Mouse (Mus musculus): Measurements from ENCODE around the gene Ccpg1.

Ccpg1 gene

GRCm38 (mm10) chr9:72992576-72992975 lies 7.3 kb downstream of the Ccpg1 start:
- DNase-seq (ENCODE audit: low read depth, low spot score): no peak

DNA sequence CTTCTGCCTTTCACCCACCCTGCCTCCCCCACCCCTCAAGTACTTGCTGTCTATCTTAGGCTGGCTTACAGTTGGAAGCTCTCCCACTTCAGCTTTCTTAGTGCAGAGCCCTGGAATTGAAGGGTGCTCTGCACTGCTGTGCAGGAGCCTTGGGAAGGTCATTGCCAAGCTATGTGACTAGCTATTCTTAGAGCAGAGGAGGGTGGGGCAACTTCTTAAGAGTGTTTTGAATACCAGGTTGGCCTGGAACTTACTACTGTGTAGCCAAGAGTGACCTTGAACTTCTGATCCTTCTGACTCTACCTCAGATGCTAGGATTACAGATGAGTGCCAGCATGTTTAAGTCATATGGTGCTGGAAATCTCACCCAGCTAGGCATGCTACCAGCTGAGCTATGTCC lies 10.9 kb downstream of the Ccpg1 start:
- DNase-seq (ENCODE audit: low read depth, low spot score): no peak

- DNase-seq (ENCODE audit: low read depth, low spot score): no peak
Measured at GRCm38 (mm10) chr9:72996806-72997205, 11.6 kb downstream of the Ccpg1 start.

DNA sequence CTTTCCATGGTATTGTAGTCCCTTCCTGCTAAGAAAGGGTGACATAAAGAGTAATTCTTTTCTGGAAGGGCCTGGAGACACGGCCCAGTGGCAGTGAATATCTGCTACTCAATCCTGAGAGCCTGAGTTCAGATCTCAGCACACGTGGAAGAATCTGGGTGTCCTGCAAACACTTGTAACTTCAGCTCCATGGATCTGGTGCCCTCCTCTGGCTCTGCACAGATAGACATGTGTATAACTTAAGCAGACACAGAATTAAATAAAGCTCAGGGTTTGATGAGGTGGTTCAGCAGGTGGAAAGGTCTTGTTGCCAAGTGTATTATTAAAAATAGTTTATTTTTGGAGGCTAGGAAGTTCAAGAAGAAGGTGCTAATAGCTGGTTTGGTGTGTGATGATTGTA lies 15.3 kb downstream of the Ccpg1 start:
- DNase-seq (ENCODE audit: low read depth, low spot score): no peak

GRCm38 (mm10) chr9:73001314-73002011 lies 16.2 kb downstream of the Ccpg1 start:
- no peak for DNase-seq (ENCODE audit: low read depth, low spot score)

GRCm38 (mm10) chr9:73002177-73002576 lies 16.9 kb downstream of the Ccpg1 start:
- DNase-seq (ENCODE audit: low read depth, low spot score): no peak

GRCm38 (mm10) chr9:73004076-73004475 lies 18.8 kb downstream of the Ccpg1 start:
- no peak for DNase-seq (ENCODE audit: low read depth, low spot score)

DNA sequence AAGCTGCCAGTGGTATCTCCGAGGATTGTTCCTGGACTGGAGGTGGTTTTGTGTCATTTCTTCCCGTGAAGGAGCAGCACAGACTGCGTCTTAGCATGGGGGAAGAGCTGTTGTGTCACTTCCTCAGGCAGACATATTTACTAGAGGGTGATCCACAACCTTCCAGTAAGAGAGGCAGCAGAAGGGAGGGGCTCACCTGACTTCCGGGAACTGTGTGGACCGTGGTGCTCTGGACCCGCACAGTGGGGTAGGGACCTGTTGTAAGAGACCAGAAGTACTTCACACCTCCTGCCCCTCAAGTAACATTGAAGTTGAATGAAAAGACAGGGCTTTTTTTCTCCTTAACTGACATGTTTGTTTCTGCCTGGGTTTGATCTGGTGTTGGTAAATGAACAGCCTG lies 19.9 kb downstream of the Ccpg1 start:
- DNase-seq (ENCODE audit: low read depth, low spot score): no peak

GRCm38 (mm10) chr9:73006175-73006574 lies 20.9 kb downstream of the Ccpg1 start:
- DNase-seq (ENCODE audit: low read depth, low spot score): no peak

- DNase-seq (ENCODE audit: low read depth, low spot score): no peak
Measured at GRCm38 (mm10) chr9:73008384-73008783, 23.2 kb downstream of the Ccpg1 start.

GRCm38 (mm10) chr9:73012629-73013028 lies 27.4 kb downstream of the Ccpg1 start:
- no peak for DNase-seq (ENCODE audit: low read depth, low spot score)

GRCm38 (mm10) chr9:73014724-73015123 lies 29.5 kb downstream of the Ccpg1 start:
- DNase-seq (ENCODE audit: low read depth, low spot score): peak; percentile 69

DNA sequence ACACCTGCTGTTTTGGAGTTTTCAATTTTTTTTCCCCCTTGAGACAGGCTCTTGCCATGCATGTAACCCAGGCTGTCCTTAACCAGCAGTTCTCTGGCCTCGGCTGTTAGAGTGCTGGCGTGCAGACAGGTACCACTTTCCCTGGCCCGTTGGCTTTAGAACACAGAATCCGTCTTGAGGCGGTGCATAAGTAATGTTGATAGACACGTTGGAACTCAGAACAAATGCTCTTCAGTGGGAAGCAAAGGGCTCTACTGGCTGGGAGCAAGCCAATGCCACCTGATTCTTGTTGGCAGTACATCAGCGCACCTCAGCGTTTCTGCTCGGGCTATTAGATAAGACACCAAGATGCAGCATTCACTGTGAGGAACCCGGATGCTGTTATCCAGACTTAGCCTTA lies 34.6 kb downstream of the Ccpg1 start:
- peak; percentile 74 for DNase-seq (ENCODE audit: low read depth, low spot score)

DNA sequence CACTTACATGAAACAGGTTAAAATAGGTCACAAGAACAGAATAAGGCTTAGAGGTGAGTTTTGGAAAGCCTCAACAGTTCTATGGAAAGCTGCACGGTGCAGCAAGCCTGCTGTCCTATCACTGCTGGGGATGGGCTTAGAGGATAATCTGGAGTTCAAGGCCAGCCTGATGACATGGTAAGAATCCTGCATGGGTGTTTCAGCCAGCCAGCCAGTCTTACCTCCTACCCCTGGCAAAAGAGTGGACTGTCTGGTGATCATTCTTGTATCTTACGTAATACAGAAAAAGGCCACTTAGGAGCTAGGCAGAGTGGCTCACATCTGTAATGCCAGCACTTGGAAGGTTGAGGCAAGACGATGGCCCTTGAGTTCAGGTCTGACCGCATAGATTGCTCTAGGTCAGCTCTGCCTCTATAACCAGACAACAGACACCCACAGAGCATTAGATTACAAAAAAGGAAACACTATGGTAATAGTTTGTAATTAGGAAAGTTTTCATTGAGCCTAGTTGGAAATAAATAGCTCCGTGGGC lies 35.4 kb downstream of the Ccpg1 start:
- no peak for DNase-seq (ENCODE audit: low read depth, low spot score)

DNA sequence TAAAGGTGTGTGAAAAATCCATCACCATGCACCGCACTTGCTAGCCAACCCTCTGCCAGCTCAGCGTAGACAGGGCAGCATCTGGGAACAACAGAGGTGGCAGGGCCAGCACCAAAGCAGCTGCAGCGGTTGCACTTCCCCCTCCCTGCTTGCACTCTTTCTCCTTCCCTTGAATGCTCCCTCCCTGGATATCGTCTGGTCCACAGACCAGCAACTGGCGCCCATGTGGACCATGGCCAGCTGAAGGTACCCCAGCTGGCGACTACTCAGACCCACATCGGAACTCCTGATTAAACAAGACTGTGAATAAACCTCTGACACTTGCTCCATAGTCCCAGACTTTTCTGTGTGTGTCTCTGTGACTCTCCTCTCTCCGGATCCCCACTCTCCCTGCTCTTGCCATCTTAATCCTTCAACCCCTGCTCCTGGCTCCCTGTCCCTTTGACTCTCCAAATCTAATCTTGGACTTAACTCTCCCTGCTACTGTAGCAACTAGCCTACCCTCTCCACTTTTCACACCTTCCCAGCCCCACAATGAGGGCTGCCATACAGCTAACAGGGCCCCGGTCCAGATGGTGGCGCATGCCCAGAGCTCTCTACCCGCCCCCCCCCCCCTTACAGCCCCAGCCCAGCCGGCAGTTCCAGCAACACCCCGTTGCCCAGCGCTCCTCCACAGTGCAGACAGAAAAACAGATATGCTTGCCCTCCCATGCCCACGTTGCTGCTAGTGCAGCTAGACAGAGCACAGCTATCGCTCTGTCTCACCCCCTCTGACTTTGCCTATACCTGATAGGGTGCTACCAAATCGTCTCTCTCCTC lies 40.8 kb downstream of the Ccpg1 start:
- peak; percentile 61 for DNase-seq (ENCODE audit: low read depth, low spot score)

- no peak for DNase-seq (ENCODE audit: low read depth, low spot score)
Measured at GRCm38 (mm10) chr9:73030443-73030842, 45.2 kb downstream of the Ccpg1 start.

DNA sequence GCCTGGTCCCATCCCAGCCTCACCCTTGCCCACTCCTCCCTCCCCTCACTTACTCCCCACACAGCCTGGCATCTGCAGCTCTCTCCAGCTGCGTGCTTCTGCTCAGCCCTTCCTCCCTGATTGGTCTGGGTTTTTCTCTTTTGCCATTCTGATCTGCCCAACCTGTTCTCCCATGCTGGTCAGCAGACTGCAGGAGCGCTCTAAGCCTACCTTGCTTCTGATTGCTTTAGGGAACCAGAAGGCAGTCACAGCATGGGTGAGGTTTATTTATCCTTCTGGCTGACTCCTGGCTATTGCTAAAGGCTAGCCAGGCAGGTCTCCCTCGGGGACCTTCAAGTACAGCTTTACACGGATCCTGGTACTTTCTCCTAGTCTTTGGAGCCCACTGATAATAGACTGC lies 46.2 kb downstream of the Ccpg1 start:
- DNase-seq (ENCODE audit: low read depth, low spot score): peak; percentile 87

- no peak for DNase-seq (ENCODE audit: low read depth, low spot score)
Measured at GRCm38 (mm10) chr9:73033406-73033805, 48.2 kb downstream of the Ccpg1 start.

DNA sequence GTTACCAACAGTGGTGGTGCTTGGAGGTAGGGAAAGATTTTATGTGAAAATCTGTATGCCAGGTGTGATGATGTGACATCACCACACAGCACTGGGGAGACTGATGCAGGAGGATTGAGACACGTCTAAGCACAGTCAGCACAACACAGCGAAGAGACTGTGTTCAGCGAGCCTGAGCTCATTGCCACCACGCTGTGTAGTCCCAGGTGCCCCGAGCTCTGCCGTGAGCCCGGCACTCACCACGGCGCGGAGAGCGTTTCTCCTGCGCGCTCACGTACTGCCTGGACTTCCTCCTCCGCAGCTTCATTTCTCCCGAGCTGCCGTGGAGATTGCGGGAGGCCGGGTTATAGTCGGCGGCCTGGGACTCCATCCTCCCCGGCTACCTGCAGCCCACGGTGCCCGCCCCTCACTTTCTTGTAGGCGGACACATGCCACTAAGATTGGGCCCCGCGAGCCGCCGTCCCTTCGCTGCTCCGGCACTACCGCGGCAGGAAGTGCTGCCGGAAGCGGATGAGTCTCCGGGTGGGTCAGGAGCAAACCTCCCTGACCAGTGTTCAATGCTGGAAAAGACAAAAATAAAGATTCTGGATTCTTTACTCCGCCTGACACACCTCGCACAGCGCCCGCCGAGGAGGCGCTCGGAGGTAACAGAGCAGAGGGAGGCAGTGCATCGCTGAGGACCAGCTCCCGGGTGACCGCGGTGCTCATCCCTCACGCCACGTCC lies 54.2 kb downstream of the Ccpg1 start:
- peak; percentile 98 for DNase-seq (ENCODE audit: low read depth, low spot score)

DNA sequence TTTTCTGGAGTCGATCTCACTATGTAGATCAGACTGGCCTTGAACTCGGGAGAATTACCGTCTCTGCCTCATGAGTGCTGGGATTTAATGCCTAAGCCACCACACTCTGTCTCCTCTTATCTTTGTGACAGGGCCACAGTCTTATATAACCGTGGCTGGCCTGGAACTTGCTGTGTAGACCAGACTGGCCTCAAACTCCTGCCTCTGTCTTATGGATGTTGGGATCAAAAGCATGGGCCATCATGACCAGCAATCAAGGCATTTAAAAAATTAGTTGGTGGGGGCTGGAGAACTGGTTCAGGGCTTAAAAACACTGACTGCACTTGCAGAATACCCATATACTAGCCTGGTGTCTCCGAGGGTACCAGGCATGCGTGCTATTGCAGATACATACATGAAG lies 54.9 kb downstream of the Ccpg1 start, which contains the start of gene Pigb:
TSS of gene Pigb (minus strand) at position 299 of the 400 bp plus-strand sequence.
- no peak for DNase-seq (ENCODE audit: low read depth, low spot score)

GRCm38 (mm10) chr9:73044146-73045079 lies 59.2 kb downstream of the Ccpg1 start, which contains the start of gene Rab27a:
Rab27a (plus strand) TSS chr9:73044854.
- peak; percentile 93 for DNase-seq (ENCODE audit: low read depth, low spot score)

All from brain, adult 2 months (tissue).